Mouse (Mus musculus): ENCODE measurements at regions not wholly inside any gene's neighbourhood (a gene's known extent, or its start where the extent isn't known, plus 50 kb on each side); places are given as distances from the start of the nearest gene placed in this dataset.

DNA sequence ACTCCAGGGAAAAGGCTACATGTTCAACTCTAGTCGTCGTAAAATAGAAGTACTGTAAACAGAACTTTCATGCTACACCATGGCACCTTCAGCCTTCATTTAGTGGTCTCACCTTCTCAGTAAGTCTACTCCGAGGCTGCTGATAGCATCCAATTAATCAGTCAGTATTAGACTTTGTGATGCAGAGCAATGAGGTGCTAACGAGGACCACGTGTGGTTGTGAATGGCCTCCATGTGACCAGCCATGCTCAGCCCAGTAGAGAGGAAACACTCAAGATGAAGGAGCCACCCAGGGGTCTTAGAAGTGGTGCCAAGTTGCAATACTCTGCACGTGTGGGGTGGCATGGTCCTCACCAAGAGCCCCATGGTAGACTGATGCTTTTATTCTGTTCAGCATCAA is 112.2 kb upstream of the Nt5e start:
- H3K36me3 ChIP-seq (ENCODE audit: control insufficient read depth, insufficient read depth, low read length) = no peaks in the 10 kb centered on the region
- 60% methylated on average over 6 of the region's 6 CpGs for WGBS
- TF ChIP-seq CTCF (IDR thresholded peaks at IDR 0.05; ENCODE audit: extremely low read depth, insufficient read length, insufficient replicate concordance, low read depth, low read length) (no peak), POLR2A (IDR thresholded peaks at IDR 0.05; ENCODE audit: low read depth, low read length) (no peak)
- H3K4me1 ChIP-seq (ENCODE audit: control insufficient read depth, insufficient read depth, insufficient read length, low read length) = no peaks in the 10 kb centered on the region
- no peak overlapping the region for H3K4me3 ChIP-seq (ENCODE audit: low read depth, low read length)
- H3K27me3 ChIP-seq (ENCODE audit: control insufficient read depth, insufficient read depth, low read length) = no peaks in the 10 kb centered on the region
- no peak overlapping the region for H3K27ac ChIP-seq (ENCODE audit: insufficient read depth, low read depth, low read length)

DNA sequence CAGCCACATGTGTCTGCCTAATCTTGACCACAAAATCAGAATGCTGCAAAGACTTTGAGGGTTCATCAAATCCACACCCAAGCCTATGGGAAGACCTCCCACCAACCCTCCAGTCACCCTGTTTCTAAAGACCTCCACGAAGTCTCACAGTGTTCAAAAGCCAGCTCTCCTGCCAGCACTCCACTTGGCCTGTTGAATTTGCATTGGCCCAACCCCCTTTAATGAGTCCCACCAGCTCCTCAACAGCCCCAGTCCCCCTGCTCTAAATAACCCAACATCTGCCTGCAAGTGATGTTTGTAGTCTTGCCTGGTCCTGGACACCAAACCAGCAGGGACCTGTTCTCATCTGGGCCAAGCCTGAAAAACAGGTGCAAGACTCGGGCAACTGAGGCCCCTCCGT is 106.6 kb upstream of the Nt5e start:
- Histone ChIP-seq H3K27ac (ENCODE audit: insufficient read depth, low read depth, low read length) (no peak overlapping the region), H3K4me3 (ENCODE audit: low read depth, low read length) (no peak overlapping the region), H3K4me1 (ENCODE audit: control insufficient read depth, insufficient read depth, insufficient read length, low read length) (no peaks in the 10 kb centered on the region), H3K36me3 (ENCODE audit: control insufficient read depth, insufficient read depth, low read length) (no peaks in the 10 kb centered on the region), H3K27me3 (ENCODE audit: control insufficient read depth, insufficient read depth, low read length) (no peaks in the 10 kb centered on the region)
- TF ChIP-seq POLR2A (IDR thresholded peaks at IDR 0.05; ENCODE audit: low read depth, low read length) (no peak), CTCF (IDR thresholded peaks at IDR 0.05; ENCODE audit: extremely low read depth, insufficient read length, insufficient replicate concordance, low read depth, low read length) (no peak)
- 74% methylated on average over 3 of the region's 3 CpGs for WGBS

DNA sequence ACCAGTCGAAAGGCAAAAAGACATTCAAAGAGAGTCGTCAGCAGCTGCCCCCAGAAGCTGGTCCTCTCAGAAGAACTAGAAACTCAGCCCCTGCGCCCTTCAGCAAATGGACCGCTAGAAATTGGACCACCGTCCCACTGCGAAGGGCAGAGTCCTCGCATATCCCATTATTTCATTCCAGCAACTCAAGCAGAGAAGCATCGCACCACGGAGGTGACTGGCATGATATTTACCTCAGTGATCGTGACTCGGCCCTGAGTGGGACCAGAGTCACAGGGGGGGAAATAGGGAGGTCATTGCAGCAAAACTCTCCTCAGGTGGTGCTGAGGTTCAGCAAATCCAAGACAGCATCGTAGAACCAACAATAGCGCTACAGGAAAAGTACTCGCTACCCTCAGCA is 105.7 kb upstream of the Nt5e start:
- Histone ChIP-seq H3K27me3 (ENCODE audit: control insufficient read depth, insufficient read depth, low read length) (no peaks in the 10 kb centered on the region), H3K27ac (ENCODE audit: insufficient read depth, low read depth, low read length) (no peak overlapping the region), H3K4me3 (ENCODE audit: low read depth, low read length) (no peak overlapping the region), H3K4me1 (ENCODE audit: control insufficient read depth, insufficient read depth, insufficient read length, low read length) (no peaks in the 10 kb centered on the region), H3K36me3 (ENCODE audit: control insufficient read depth, insufficient read depth, low read length) (no peaks in the 10 kb centered on the region)
- TF ChIP-seq CTCF (IDR thresholded peaks at IDR 0.05; ENCODE audit: extremely low read depth, insufficient read length, insufficient replicate concordance, low read depth, low read length) (no peak), POLR2A (IDR thresholded peaks at IDR 0.05; ENCODE audit: low read depth, low read length) (no peak)
- 83% methylated on average over 14 of the region's 14 CpGs for WGBS

DNA sequence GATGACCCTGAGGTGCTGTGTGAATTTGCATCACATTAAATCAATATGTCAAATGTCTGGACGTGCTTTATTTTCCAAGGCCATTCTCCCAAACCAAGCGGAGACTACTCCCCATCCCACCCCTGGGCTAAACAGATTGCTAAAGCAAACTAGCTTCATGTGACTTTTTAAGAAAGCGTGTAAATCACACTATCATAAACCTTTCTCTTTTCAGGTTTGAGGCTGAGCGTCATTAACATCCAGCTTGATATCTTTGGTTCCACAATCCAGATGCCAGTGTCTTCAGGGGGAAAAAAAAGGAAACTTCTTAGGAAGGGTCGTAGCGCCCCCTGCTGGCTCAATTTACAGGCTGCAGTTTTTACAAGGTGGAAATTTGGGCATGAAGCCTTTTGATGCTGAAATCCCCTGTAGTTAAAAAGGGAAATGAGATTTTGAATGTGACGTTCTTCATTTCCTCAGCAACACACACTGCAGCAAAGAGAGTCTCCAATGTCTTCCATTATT is 105.1 kb upstream of the Nt5e start:
- no peaks in the 10 kb centered on the region for H3K27me3 ChIP-seq (ENCODE audit: control insufficient read depth, insufficient read depth, low read length)
- H3K27ac ChIP-seq (ENCODE audit: insufficient read depth, low read depth, low read length) = no peak overlapping the region
- TF ChIP-seq CTCF (IDR thresholded peaks at IDR 0.05; ENCODE audit: extremely low read depth, insufficient read length, insufficient replicate concordance, low read depth, low read length) (no peak), POLR2A (IDR thresholded peaks at IDR 0.05; ENCODE audit: low read depth, low read length) (no peak)
- no peak overlapping the region for H3K4me3 ChIP-seq (ENCODE audit: low read depth, low read length)
- H3K36me3 ChIP-seq (ENCODE audit: control insufficient read depth, insufficient read depth, low read length) = no peaks in the 10 kb centered on the region
- WGBS = 20% methylated on average over 7 of the region's 7 CpGs
- H3K4me1 ChIP-seq (ENCODE audit: control insufficient read depth, insufficient read depth, insufficient read length, low read length) = no peaks in the 10 kb centered on the region

DNA sequence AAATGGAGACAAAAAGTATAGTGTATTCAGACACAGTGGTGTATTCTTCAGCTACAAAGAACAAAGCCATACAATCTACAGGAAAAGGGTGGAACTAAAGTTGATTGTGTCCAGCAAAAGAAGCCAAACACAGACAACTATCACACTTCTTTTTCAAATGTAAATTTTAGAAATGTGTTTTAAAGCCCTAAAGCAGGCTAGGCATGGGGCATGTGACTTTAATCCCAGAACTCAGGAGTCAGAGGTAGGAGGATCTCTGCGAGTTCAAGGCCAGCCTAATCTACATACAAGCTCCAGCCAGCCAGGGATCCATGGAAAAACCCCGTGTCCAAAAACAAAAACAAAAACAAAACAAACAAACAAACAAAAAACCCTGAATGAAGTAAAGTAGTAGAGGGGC is 89.9 kb upstream of the Nt5e start:
- 64% methylated on average over 2 of the region's 2 CpGs for WGBS
- no peaks in the 10 kb centered on the region for H3K36me3 ChIP-seq (ENCODE audit: control insufficient read depth, insufficient read depth, low read length)
- no peak overlapping the region for H3K27ac ChIP-seq (ENCODE audit: insufficient read depth, low read depth, low read length)
- no peak overlapping the region for H3K4me3 ChIP-seq (ENCODE audit: low read depth, low read length)
- no peaks in the 10 kb centered on the region for H3K27me3 ChIP-seq (ENCODE audit: control insufficient read depth, insufficient read depth, low read length)
- H3K4me1 ChIP-seq (ENCODE audit: control insufficient read depth, insufficient read depth, insufficient read length, low read length) = no peaks in the 10 kb centered on the region
- TF ChIP-seq CTCF (IDR thresholded peaks at IDR 0.05; ENCODE audit: extremely low read depth, insufficient read length, insufficient replicate concordance, low read depth, low read length) (no peak), POLR2A (IDR thresholded peaks at IDR 0.05; ENCODE audit: low read depth, low read length) (no peak)

GRCm38 (mm10) chr9:88238346-88238745 is 88.7 kb upstream of the Nt5e start:
- TF ChIP-seq POLR2A (IDR thresholded peaks at IDR 0.05; ENCODE audit: low read depth, low read length) (no peak), CTCF (IDR thresholded peaks at IDR 0.05; ENCODE audit: extremely low read depth, insufficient read length, insufficient replicate concordance, low read depth, low read length) (no peak)
- H3K4me3 ChIP-seq (ENCODE audit: low read depth, low read length) = no peak overlapping the region
- no peak overlapping the region for H3K27ac ChIP-seq (ENCODE audit: insufficient read depth, low read depth, low read length)
- no peaks in the 10 kb centered on the region for H3K27me3 ChIP-seq (ENCODE audit: control insufficient read depth, insufficient read depth, low read length)
- WGBS = 46% methylated on average over 5 of the region's 5 CpGs
- no peaks in the 10 kb centered on the region for H3K4me1 ChIP-seq (ENCODE audit: control insufficient read depth, insufficient read depth, insufficient read length, low read length)
- no peaks in the 10 kb centered on the region for H3K36me3 ChIP-seq (ENCODE audit: control insufficient read depth, insufficient read depth, low read length)

- H3K27me3 ChIP-seq (ENCODE audit: control insufficient read depth, insufficient read depth, low read length) = no peaks in the 10 kb centered on the region
- H3K27ac ChIP-seq (ENCODE audit: insufficient read depth, low read depth, low read length) = no peak overlapping the region
- 37% methylated on average over 4 of the region's 4 CpGs for WGBS
- TF ChIP-seq CTCF (IDR thresholded peaks at IDR 0.05; ENCODE audit: extremely low read depth, insufficient read length, insufficient replicate concordance, low read depth, low read length) (no peak), POLR2A (IDR thresholded peaks at IDR 0.05; ENCODE audit: low read depth, low read length) (no peak)
- no peaks in the 10 kb centered on the region for H3K36me3 ChIP-seq (ENCODE audit: control insufficient read depth, insufficient read depth, low read length)
- no peaks in the 10 kb centered on the region for H3K4me1 ChIP-seq (ENCODE audit: control insufficient read depth, insufficient read depth, insufficient read length, low read length)
- H3K4me3 ChIP-seq (ENCODE audit: low read depth, low read length) = no peak overlapping the region
Observed at GRCm38 (mm10) chr9:88240740-88241139, 86.3 kb upstream of the Nt5e start.

All from small intestine, adult 2 months (tissue).